Mouse (Mus musculus): ENCODE measurements around the gene Cd47.
A peak's percentile ranks its signal among the peaks of the same experiment; 100 is the strongest.

Cd47 gene

DNA sequence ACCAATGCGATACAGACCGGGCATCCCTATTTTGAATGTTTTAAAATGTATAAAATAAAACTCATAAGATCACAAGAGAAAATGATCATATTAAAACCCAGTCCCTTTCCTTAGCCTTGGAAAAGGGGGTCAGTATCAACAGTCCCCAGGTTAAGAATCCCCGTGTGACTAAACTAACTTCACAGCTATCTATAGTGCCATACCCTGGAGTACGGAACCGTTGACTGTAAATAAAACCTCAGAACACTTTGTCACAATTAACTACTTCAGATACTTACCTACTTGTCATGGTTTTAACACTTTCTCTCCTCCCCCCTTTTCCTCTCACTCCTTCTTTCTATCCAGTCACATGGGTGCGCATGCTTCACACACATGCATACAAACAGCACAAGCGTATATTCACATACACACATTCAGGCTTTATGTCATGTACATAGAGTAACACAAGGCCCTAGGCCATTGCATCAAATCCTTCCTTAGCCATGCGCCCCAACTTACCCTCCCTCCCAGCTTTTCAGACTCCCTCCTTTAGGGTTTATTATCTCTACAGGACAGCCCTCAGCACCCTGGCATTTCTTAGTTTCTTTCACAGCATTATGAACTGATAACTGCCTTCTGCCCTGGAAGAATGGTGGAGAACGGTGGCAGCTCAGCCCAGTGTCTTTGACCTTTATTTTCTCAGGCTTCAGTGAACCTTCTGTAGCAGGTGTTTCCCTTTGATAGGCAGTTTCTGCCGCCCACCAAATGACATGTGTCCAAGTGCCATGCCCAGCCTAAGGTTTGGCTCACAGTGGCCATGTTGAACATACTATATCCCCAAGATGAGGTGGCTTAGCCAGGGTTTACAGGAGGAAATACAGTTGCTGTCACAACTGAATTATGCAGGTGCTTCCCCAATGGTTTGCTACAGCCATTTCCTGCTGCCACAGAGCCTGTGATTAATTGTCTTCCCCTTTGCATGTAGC, at the start of gene Cd47:
Gene Cd47, plus strand, starts transcription at position 937 of the 965 bp plus-strand sequence.
- DNase-seq: no peak

GRCm38 (mm10) chr16:49752906-49753305, 47.4 kb upstream of the Cd47 start:
- no peak for DNase-seq

- no peak for DNase-seq
These were observed 47.0 kb upstream of the Cd47 start for GRCm38 (mm10) chr16:49753318-49753717.

- no peak for DNase-seq
These were observed 39.7 kb upstream of the Cd47 start for GRCm38 (mm10) chr16:49760517-49761203.

DNA sequence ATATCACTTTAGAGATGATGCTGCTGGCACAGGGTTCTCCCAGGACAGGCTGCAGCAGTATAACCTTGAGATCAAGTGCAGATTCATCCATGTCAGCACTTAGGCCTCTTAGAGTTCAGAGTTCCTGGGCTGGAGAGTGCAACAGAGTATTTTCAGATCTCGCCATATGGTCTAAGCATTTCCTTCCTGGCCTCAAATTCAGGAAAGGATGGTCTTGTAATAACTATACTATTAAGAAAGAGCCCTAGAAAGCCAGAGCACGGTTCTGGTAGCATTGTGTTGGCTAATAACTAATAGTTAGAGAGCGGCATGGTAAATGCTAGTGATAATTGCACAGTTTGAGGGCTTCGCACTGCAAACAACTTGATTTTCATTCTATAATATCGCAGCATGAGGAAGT, 38.4 kb upstream of the Cd47 start:
- no peak for DNase-seq

- DNase-seq: peak in 1 of 2 experiments; percentile 26
These were observed 34.0 kb upstream of the Cd47 start for GRCm38 (mm10) chr16:49766326-49766725.

DNA sequence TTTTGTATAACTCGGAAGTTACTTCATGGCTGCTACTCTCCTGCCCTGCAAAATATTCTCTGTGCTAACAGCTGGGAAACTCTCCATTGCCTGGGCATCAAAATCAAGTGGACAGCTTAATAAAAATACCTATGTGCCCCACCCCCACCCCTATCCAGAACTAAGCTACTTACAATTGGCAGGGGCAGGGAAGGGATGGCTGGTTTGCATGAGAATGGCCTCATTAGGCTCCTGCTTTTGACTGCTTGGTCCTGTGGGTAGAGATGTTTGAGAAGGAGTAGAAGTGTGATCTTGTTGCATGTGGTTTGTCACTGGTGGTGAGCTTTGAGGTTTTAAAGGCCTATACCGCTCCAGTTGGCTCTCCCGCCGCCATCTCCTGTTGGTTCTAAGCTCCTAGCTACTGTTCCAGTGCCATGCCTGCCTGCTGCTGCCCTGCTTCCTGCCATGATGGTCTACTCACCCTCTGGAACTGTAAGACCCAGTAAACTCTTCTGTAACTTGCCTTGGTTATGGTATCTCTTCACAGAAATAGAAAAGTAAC, 31.8 kb upstream of the Cd47 start:
- no peak for DNase-seq

- DNase-seq: no peak
These were observed 30.5 kb upstream of the Cd47 start for GRCm38 (mm10) chr16:49769831-49770261.

DNA sequence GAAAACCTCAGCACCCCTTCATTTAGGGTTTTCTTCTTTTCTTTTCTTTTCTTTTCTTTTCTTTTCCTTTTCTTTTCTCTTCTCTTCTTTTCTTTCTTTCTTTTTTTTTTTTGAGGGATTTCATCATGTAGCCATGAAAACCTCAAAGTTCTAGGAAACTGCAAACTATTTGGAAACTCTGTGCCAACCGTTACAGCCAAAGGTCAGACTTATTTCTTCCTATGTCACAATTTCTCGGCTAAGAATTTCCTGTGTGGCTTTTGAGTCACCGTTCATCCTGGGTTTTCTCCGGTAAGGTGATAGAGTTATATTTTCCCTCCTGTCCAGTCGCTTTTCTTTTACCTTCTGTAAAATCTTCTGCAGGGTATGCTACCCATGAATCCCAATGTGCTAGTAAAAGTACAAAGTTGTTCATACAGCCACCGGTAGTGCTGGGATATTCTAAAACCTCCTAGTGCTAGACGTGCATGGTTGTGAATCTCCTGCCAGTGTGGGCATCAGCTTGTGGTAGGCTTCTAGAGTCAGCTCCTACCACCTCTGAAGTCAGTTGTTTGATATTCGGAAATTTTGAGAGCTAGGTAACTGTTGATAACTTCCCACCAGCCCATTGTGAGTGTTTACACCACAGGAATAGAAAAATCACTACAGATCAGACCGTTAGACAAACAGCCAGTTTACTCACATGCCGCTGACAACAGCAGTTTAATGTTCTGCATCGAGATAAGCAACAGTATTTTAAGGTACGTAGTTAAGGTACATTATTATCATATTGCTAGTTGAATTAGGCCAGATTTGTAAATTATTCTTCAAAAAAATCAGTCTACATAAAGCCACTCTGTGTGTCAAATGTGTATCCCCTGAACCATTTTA, 29.8 kb upstream of the Cd47 start:
- DNase-seq: no peak

DNA sequence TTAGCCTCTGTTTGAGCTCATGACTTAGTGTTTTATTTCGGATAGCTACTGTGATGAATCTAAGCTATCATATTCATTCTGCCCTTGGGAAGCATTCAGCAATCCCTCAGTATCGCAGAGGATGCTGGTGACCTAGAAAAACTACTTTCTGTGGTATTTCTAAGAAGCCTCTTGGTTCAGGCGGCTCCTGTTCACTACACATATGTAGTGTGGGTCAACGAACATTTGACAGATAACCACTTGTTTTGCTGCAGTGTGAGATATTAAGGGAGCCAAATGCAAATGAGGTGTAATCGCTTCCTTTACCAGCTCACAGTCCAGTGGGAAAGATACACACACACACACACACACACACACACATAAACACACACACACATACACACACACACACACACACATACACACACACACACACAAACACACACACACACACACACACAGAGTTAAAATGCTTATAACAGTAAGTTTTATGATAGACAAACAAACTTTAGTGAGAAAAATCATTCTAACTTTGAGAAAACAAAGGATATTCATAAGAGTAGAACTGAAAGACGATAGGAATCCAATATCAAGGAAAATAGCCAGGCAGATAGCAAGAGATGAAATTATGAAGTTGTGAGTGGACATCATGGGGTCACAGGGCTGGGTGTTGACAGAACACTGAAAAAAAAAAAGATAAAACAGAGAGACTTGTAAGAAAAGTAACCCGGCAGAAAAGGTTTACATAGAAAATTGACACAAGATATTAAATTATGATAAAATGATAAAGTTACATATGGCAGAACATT, 28.5 kb upstream of the Cd47 start:
- no peak for DNase-seq

- DNase-seq: no peak
These were observed 27.8 kb upstream of the Cd47 start for GRCm38 (mm10) chr16:49772576-49772975.

- no peak for DNase-seq
These were observed 27.3 kb upstream of the Cd47 start for GRCm38 (mm10) chr16:49773068-49773467.

DNA sequence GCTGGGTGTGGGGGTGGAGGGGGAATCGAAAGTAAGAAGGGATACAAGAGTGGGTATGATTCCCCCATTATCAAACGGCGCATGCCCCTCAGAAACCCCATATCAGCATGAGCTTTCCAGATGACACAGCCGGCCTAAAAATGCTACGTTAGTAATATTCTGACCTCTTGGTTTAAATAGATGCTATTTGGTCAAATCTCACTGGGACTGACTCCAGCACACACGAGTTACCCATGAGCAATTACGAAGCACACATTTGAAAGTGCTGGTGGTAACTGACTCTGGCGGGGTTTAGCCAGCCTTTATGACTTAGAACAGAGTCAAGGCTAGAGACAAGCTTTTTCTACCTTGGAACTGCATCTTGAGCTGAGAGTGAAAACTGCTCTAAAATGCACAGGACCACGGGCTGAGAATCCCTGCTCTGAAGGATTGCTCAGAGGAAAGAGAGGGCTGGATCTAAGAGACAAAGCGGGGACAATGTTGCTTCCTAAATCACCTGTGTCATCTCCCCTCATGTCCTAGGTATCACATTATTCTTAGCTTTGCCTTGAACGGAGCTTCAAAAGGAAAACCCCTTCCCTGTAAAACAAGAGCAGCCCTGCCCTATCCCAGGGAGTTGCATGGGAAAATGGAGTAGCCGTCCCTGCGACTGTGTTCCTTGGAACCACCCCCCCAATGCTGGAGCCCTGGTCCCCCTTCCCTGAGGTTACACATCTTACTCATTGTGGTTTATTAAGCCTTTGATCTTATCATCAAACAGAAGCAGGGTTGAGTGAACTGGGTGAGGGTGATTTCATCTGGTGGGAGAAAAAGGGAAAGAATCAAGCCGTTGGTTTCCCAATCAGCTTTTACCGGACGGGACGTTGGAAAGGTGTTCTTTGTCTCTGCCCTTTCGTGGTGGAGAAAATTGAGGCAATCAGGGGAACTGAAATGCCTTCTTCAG, 26.0 kb upstream of the Cd47 start:
- DNase-seq: no peak

GRCm38 (mm10) chr16:49775002-49775966, 25.0 kb upstream of the Cd47 start:
- peak; percentile 22 to 45 for DNase-seq

GRCm38 (mm10) chr16:49776981-49777380, 23.4 kb upstream of the Cd47 start:
- DNase-seq: no peak

GRCm38 (mm10) chr16:49781556-49782156, 18.7 kb upstream of the Cd47 start:
- DNase-seq: no peak

- no peak for DNase-seq
These were observed 17.0 kb upstream of the Cd47 start for GRCm38 (mm10) chr16:49783369-49783768.

DNA sequence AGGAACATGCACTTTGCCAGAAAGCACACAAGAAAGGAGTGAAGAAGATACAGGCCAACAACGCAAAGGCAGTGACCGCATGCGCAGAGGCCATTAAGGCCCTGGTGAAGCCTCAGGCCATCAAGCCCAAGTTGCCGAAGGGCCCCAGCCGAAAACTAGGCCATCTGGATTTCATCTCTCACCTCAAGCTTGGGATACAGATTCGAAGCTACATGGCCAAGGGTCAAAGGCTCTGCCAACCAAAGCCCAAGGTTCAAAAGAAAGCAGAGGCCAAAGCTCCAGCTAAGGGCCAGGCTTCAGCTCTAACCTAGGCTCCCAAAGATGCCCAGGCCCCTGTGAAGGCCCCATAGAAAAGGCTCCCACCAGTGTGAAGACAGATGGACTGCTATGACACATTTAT, 14.2 kb upstream of the Cd47 start:
- DNase-seq: no peak

GRCm38 (mm10) chr16:49787714-49788113, 12.6 kb upstream of the Cd47 start:
- no peak for DNase-seq

Data from cerebellum, postnatal 36 days (tissue).